Mouse (Mus musculus): ENCODE measurements around the gene Olfr98.

DNA sequence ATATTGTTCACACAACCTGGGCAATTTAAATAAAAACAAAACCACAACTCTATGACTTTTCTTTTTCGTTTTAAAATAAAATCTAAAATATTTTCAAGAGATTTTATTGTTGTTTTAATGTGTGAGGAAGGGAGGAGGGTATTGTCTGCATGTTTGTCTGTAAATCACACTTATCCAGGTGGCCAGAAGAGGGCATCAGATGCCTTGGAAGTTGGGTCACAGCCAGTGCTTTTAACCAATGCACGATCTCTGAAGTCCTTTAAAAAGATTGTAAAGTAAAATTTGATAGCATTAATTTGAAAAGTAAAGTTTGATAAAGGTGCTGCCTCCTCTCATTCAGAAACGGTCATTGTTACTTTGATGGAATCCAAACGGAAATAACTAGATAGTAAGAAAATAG, 44.9 kb upstream of the Olfr98 start:
- no peak for TF ChIP-seq CTCF (IDR thresholded peaks at IDR 0.05; ENCODE audit: low read depth)
- no peak for TF ChIP-seq EP300 (IDR thresholded peaks at IDR 0.05; ENCODE audit: low read depth)

Data from liver, postnatal 0 days (tissue).